Mouse (Mus musculus): ENCODE measurements around the gene Spaca9.

Spaca9 gene

GRCm38 (mm10) chr2:28699361-28700335 is at the start of gene Spaca9, which contains the start of gene Ak8:
Gene Spaca9 (minus strand): TSS chr2:28699727.
Gene Ak8 (plus strand): TSS chr2:28700164.
- peak; percentile 57 to 62 for DNase-seq (ENCODE audit: low read depth in 1 of 2, low spot score in 2 of 2)

- DNase-seq (ENCODE audit: low read depth in 1 of 2, low spot score in 2 of 2) = no peak
These were observed 48.2 kb upstream of the Spaca9 start for GRCm38 (mm10) chr2:28747705-28748104.

- DNase-seq (ENCODE audit: low read depth in 1 of 2, low spot score in 2 of 2) = no peak
These were observed 47.3 kb upstream of the Spaca9 start for GRCm38 (mm10) chr2:28746682-28747332.

DNA sequence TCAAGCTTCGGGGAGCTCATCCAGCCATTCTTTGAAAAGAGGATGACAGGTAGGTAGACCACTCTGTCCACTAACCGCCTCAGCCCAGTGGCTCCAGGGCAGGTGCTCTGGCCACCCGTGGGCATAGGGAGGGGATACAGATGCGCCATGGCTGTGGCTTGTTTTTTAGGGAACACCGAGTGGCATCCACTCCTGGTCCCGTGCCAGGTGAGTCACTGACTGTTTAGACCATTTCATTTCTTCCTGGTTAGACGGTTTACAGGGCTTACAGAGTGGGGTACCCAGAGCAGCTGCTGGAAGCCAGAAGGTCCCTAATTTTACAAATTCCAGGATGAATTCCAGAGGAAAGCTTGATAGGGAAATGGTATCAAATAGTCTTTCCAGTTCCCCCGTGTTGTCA is 43.2 kb upstream of the Spaca9 start:
- no peak for DNase-seq (ENCODE audit: low read depth in 1 of 2, low spot score in 2 of 2)

- DNase-seq (ENCODE audit: low read depth in 1 of 2, low spot score in 2 of 2) = no peak
These were observed 40.6 kb upstream of the Spaca9 start for GRCm38 (mm10) chr2:28740159-28740558.

DNA sequence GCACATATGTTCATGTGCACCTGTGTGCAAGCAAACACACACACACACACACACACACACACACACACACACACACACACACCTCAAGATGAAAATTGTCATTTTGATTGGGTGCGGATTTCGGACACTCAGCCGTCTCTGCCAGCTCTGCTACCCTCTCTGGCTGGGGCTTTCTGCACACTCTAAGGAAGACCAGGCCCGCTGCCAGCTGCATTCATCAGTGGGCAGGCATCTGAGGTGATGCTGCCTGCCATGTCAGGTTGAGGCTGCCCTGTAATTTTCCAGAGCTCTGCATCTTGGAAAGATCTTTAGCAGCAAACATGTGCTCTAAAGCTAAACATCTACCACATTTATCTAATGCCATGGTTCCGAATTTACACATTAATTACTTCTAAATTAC is 37.6 kb upstream of the Spaca9 start:
- no peak for DNase-seq (ENCODE audit: low read depth in 1 of 2, low spot score in 2 of 2)

DNA sequence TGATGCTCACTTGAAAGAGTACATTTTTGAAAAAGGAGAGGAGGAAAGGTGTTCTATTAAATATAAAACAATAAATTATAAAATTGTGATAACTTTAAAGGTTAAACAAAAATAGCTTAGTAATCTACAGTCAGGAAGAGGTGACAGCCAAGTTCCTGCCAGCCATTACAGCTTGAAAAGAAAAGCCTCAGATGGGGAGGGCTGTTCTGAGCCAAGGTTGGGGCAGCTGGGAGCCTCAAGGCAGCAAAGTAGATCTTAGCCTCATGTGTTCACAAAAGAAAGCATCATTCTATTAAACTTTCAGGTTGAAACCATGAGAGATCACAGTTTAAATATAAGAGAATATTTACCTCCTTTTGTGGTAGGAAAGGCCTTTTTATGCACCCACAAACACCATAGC is 31.1 kb upstream of the Spaca9 start:
- DNase-seq (ENCODE audit: low read depth in 1 of 2, low spot score in 2 of 2) = no peak

DNA sequence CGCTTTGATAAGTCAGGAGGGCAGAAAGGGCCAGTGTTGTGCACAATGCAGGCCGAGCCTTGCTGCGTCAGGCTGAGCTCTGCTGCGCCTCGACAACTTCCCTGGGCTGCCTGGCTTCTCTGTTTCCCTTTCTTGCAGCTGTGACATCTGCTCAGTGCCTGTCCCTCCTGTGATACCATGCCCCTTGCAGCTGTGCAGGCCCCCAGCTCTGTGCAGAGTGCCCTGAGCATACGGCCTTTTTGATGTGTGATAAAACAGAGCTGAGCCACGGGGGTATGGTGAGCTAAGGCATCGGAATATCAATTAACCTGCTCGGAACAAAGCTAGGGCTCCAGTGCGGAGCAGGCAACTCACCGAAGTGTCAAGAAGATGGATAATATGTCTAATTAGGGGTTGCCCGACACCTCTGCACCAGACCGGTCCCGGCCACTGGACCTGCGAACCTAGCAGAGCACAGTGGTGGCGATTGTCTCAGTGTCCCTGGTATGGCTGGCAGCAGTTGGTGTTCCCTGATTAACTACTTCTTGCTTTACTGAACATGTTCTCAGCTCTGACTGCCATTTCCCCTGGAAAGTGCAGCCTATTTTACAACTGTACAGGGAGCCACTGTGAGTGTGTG is 28.4 kb upstream of the Spaca9 start:
- DNase-seq (ENCODE audit: low read depth in 1 of 2, low spot score in 2 of 2) = no peak

- no peak for DNase-seq (ENCODE audit: low read depth in 1 of 2, low spot score in 2 of 2)
These were observed 24.4 kb upstream of the Spaca9 start for GRCm38 (mm10) chr2:28723912-28724311.

GRCm38 (mm10) chr2:28722419-28722818 is 22.9 kb upstream of the Spaca9 start:
- no peak for DNase-seq (ENCODE audit: low read depth in 1 of 2, low spot score in 2 of 2)

- DNase-seq (ENCODE audit: low read depth in 1 of 2, low spot score in 2 of 2) = no peak
These were observed 13.5 kb upstream of the Spaca9 start for GRCm38 (mm10) chr2:28713036-28713435.

- DNase-seq (ENCODE audit: low read depth in 1 of 2, low spot score in 2 of 2) = peak in 1 of 2 experiments; percentile 18
These were observed 7.3 kb upstream of the Spaca9 start for GRCm38 (mm10) chr2:28706787-28707186.

GRCm38 (mm10) chr2:28706106-28706636 is 6.6 kb upstream of the Spaca9 start:
- no peak for DNase-seq (ENCODE audit: low read depth in 1 of 2, low spot score in 2 of 2)

- DNase-seq (ENCODE audit: low read depth in 1 of 2, low spot score in 2 of 2) = no peak
These were observed 2.2 kb upstream of the Spaca9 start for GRCm38 (mm10) chr2:28701646-28702262.

GRCm38 (mm10) chr2:28698566-28698965 is 961 bp downstream of the Spaca9 start:
- DNase-seq (ENCODE audit: low read depth in 1 of 2, low spot score in 2 of 2) = peak; percentile 49 to 56

DNA sequence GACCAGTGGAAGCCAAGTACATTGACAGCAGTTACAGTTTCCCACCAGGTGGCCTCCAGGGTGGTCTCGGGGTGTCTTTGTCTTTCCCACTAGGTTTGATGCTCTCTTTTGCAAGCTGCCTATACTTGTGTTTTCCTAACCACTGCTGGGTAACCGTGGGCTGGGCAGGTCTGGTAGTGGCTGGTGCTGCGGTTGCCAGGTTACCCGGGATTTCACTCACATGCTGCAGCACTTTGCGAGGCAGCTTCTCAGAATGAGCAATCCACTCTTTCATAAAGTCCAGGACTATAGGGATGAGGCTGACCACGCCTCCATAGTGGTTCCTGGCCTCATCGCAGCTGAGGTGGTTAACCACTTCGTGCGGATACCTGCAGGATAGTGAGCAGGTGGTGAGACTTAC is 6.8 kb downstream of the Spaca9 start:
- DNase-seq (ENCODE audit: low read depth in 1 of 2, low spot score in 2 of 2) = no peak

DNA sequence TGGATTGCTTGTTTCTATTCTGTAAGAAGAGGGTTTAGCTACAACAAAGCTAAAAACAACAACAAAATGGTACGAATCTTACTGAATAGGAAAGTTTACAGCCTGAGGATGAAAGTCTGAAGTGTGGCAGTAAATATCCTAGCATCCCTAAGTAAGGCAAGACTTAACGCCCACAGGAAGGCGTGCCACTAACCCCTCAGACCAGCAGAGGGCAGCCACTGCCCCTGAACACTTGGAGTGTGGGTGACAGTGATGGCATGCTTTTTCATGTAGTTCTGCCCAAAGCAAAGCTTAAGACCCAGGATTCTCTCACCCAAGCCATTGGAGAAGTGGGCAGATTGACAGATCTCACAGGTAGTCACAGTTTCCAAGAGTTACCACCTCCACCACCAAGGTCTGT is 11.1 kb downstream of the Spaca9 start:
- no peak for DNase-seq (ENCODE audit: low read depth in 1 of 2, low spot score in 2 of 2)

- no peak for DNase-seq (ENCODE audit: low read depth in 1 of 2, low spot score in 2 of 2)
These were observed 13.6 kb downstream of the Spaca9 start for GRCm38 (mm10) chr2:28685895-28686294.

DNA sequence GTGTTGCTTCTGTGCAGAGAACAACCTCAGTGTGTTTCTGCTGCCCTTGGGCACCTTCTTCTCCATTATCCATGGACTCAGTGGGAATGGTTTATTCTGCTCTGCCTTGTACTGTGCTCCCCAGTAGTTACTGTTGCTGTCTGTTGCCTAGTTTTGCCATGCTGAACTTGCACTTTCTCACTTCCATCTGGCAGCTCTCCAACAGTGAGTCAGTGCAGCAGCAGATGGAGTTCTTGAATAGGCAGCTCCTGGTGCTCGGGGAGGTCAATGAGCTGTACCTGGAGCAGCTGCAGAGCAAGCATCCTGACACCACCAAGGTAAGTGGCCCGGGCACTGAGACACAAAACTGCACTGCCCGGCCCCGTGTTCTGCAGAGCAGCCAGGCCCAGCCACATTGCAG is 17.8 kb downstream of the Spaca9 start:
- no peak for DNase-seq (ENCODE audit: low read depth in 1 of 2, low spot score in 2 of 2)

DNA sequence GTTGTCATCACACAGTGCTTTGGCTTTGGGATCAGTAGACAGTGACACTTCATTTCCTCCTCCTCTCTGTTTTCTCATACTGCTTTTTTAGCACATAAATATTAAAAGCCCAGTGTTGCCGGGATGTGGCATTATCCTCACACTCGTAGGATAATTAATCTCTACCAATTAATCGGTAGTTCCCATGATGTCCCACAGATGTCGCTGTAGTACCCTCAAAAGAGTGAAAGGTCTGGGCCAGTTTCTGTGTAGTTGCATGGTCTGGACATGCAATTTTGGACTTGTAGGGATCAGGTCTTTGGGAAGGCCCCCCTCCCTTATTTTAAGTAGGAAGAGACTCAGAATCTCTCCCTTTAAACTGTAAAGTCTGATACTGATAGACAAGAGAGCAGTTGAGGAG is 18.8 kb downstream of the Spaca9 start:
- DNase-seq (ENCODE audit: low read depth in 1 of 2, low spot score in 2 of 2) = no peak

DNA sequence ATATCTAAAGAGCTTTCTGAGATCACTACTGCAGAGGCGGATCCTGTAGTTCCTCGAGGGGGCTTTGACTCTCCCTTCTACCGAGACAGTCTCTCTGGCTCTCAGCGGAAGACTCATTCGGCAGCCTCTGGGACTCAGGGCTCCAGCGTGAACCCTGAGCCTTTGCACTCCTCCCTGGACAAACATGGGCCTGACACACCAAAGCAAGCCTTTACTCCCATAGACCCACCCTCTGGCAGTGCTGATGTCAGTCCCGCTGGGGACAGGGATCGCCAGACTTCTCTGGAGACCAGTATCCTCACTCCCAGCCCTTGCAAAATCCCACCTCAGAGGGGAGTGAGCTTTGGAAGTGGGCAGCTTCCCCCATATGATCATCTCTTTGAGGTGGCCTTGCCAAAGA is 23.5 kb downstream of the Spaca9 start:
- DNase-seq (ENCODE audit: low read depth in 1 of 2, low spot score in 2 of 2) = no peak
